Mouse (Mus musculus): ENCODE data around the gene Bglap. TPM values are rescaled to one million over a fixed set of nuclear protein-coding genes. Genes with fewer than 3 reads are reported as not detected.

Gene Bglap
- polyA plus RNA-seq, 1 experiment from 2014 or later: not detected

DNA sequence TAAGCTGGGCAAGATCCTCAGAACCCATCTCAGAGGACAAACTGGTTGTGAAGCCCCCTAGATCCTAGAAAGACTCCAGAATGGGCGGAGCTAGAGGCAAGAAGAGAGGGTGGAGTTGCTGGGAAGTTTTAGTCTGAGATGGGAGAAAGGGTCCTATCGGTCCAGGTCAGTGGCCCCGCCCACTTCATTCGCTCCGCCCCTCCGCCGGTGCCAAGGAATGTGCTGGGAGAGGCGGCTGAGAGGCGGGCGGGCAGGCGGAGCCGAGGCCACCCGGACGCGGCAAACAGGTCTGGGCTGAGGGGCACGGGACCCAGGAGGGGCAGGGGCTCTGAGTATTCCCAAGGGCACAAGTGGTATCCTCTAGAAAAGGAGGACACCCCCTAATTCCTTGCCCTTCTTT is 19.9 kb downstream of the Bglap start, which contains the start of gene Paqr6:
Paqr6 (plus strand) TSS at position 248 of the 400 bp plus-strand sequence.
- Histone ChIP-seq H3K9me3 (replicated peaks) (no peaks in the 10 kb centered on the region), H3K27ac (ENCODE audit: poor library complexity, severe bottlenecking) (peak within 1 kb of the TSS; percentile 45; the same call in 1 of the 2 replicates), H3K9ac (no peak within 1 kb of the TSS; the same call in 1 of the 2 replicates), H3K36me3 (peaks cover 33% of the 10 kb centered on the region), H3K4me1 (replicated peaks) (peaks cover 36% of the 10 kb centered on the region), H3K27me3 (replicated peaks) (peaks cover 27% of the 10 kb centered on the region), H3K4me3 (peak within 1 kb of the TSS; percentile 26), H3K4me2 (peak within 1 kb of the TSS; percentile 59)
- 1% methylated on average over 16 of the region's 16 CpGs for WGBS
- peak; percentile 74 for ATAC-seq (ENCODE audit: insufficient number of reproducible peaks, low FRiP score)

DNA sequence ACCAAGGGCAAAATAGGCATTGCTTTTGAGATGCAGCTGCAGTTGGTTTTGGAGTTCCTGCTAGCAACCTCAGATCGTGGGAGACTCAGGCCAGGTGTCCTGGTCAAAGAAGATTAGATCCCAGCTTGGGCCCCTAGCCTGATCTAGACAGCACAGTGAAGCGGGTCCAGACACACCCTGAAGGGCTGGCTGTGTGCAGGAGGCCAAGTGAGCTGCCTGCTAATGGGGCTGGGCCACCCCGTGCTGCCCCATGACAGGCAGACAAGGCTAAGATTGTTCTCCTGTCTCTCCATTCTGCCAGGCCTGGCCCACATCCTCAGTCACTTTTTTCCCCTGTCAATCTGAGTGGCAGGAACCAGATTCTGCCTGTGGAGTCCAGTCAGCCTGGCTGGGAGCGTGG is 20.6 kb downstream of the Bglap start:
- no peaks in the 10 kb centered on the region for H3K9me3 ChIP-seq (replicated peaks)
- ATAC-seq (ENCODE audit: insufficient number of reproducible peaks, low FRiP score): peak; percentile 60; the same call in 1 of the 2 replicates
- WGBS: 27% methylated on average over 4 of the region's 4 CpGs
- peak overlapping the region; percentile 45; the same call in 1 of the 2 replicates for H3K27ac ChIP-seq (ENCODE audit: poor library complexity, severe bottlenecking)
- H3K4me2 ChIP-seq: peak overlapping the region; percentile 59
- no peak overlapping the region for H3K9ac ChIP-seq
- H3K4me3 ChIP-seq: no peak overlapping the region
- peaks cover 27% of the 10 kb centered on the region for H3K27me3 ChIP-seq (replicated peaks)
- H3K4me1 ChIP-seq (replicated peaks): peaks cover 43% of the 10 kb centered on the region
- H3K36me3 ChIP-seq: peaks cover 40% of the 10 kb centered on the region

DNA sequence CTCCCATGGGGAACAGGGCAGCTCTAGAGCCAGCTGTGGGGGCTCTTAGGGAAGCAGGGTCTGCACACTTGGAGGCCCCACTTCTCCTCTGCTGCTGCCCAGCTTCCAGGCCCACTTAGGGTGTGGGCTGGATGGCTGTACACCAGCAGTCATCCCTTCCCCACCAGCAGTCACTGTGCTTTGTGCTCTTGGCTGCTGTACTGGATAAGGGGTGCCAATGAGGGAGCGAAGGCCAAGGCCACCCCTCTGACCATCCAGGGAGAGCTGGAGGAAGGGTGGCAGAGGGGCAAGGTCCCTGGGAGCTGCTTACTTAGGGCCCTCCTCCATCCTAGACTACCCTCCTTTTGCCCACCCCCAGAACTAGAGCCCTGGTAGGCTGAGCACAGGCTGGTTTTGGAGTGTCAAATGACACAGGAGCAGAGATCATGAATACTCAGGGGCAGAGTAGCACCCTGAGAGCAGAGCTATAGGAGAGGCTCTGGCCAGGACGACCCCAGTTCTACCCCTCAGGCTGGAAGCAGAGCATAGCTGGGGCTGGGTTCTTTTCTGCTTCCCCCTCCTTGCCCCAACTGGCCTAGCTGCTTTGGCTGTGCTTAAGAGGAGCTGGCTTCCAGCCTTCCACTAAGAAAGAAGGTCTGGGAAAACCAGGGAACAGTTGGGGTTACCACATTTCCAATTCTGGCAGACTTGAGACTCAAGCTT is 22.5 kb downstream of the Bglap start:
- Histone ChIP-seq H3K27ac (ENCODE audit: poor library complexity, severe bottlenecking) (no peak overlapping the region), H3K4me1 (replicated peaks) (peaks cover 45% of the 10 kb centered on the region)
- no peak for ATAC-seq (ENCODE audit: insufficient number of reproducible peaks, low FRiP score)

GRCm38 (mm10) chr3:88361096-88361495 is 23.2 kb downstream of the Bglap start:
- Histone ChIP-seq H3K27ac (ENCODE audit: poor library complexity, severe bottlenecking) (no peak overlapping the region), H3K9ac (no peak overlapping the region), H3K4me2 (no peak overlapping the region), H3K9me3 (replicated peaks) (no peaks in the 10 kb centered on the region), H3K27me3 (replicated peaks) (peaks cover 15% of the 10 kb centered on the region), H3K36me3 (peaks cover 66% of the 10 kb centered on the region), H3K4me1 (replicated peaks) (peaks cover 44% of the 10 kb centered on the region), H3K4me3 (no peak overlapping the region)
- ATAC-seq (ENCODE audit: insufficient number of reproducible peaks, low FRiP score): no peak
- 59% methylated on average over 6 of the region's 6 CpGs for WGBS

More for the DNA sequence above, 22.5 kb downstream of the Bglap start:
- Histone ChIP-seq H3K4me3 (no peak overlapping the region), H3K9ac (no peak overlapping the region), H3K4me2 (no peak overlapping the region), H3K27me3 (replicated peaks) (peaks cover 20% of the 10 kb centered on the region), H3K36me3 (peaks cover 59% of the 10 kb centered on the region), H3K9me3 (replicated peaks) (no peaks in the 10 kb centered on the region)
- WGBS: 89% methylated on average over 2 of the region's 2 CpGs

GRCm38 (mm10) chr3:88359989-88360388 is 24.3 kb downstream of the Bglap start:
- H3K4me3 ChIP-seq: no peak overlapping the region
- peaks cover 43% of the 10 kb centered on the region for H3K4me1 ChIP-seq (replicated peaks)
- WGBS: 54% methylated on average over 3 of the region's 3 CpGs
- no peak overlapping the region for H3K9ac ChIP-seq
- no peak for ATAC-seq (ENCODE audit: insufficient number of reproducible peaks, low FRiP score)
- no peak overlapping the region for H3K4me2 ChIP-seq
- peaks cover 77% of the 10 kb centered on the region for H3K36me3 ChIP-seq
- H3K9me3 ChIP-seq (replicated peaks): no peaks in the 10 kb centered on the region
- H3K27ac ChIP-seq (ENCODE audit: poor library complexity, severe bottlenecking): peak overlapping the region; percentile 53
- H3K27me3 ChIP-seq (replicated peaks): peaks cover 3% of the 10 kb centered on the region

DNA sequence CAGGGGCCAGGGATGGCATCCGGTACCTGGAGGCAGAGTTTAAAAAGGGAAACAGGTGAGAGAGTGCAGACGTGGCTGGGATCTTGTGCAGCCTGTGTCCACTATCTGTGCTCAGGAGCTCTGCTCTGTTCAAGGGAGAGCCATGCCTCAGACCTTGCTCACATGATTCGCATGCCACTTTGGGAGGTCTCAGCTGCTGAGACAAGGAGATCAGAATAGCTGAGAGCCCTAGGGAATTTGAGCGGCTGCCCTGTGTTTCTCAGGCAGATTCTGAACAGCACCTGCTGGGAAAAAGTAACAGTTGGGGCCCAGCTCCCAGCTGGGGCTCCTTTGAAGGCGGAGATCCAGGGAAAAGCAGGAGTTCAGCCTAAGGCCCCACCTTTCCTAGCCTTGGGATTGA is 24.7 kb downstream of the Bglap start:
- 0 out of 2 replicates have a peak overlapping the region, but pooled peaks have one; percentile 18 for H3K9ac ChIP-seq
- peaks cover 81% of the 10 kb centered on the region for H3K36me3 ChIP-seq
- 54% methylated on average over 5 of the region's 5 CpGs for WGBS
- no peak overlapping the region for H3K4me2 ChIP-seq
- peaks cover 39% of the 10 kb centered on the region for H3K4me1 ChIP-seq (replicated peaks)
- H3K4me3 ChIP-seq: no peak overlapping the region
- no peaks in the 10 kb centered on the region for H3K9me3 ChIP-seq (replicated peaks)
- no peaks in the 10 kb centered on the region for H3K27me3 ChIP-seq (replicated peaks)
- H3K27ac ChIP-seq (ENCODE audit: poor library complexity, severe bottlenecking): peak overlapping the region; percentile 53
- ATAC-seq (ENCODE audit: insufficient number of reproducible peaks, low FRiP score): no peak

- Histone ChIP-seq H3K4me2 (no peak overlapping the region), H3K4me3 (no peak overlapping the region), H3K36me3 (peaks cover 99% of the 10 kb centered on the region), H3K4me1 (replicated peaks) (peaks cover 11% of the 10 kb centered on the region), H3K9me3 (replicated peaks) (no peaks in the 10 kb centered on the region), H3K27me3 (replicated peaks) (no peaks in the 10 kb centered on the region), H3K27ac (ENCODE audit: poor library complexity, severe bottlenecking) (no peak overlapping the region), H3K9ac (no peak overlapping the region)
- no peak for ATAC-seq (ENCODE audit: insufficient number of reproducible peaks, low FRiP score)
- 93% methylated on average over 8 of the region's 8 CpGs for WGBS
These were observed 29.7 kb downstream of the Bglap start for GRCm38 (mm10) chr3:88354396-88355165.

- Histone ChIP-seq H3K4me2 (no peak overlapping the region), H3K27ac (ENCODE audit: poor library complexity, severe bottlenecking) (no peak overlapping the region), H3K9me3 (replicated peaks) (no peaks in the 10 kb centered on the region), H3K36me3 (peaks cover 98% of the 10 kb centered on the region), H3K4me3 (no peak overlapping the region), H3K9ac (no peak overlapping the region), H3K4me1 (replicated peaks) (no peaks in the 10 kb centered on the region), H3K27me3 (replicated peaks) (no peaks in the 10 kb centered on the region)
- no peak for ATAC-seq (ENCODE audit: insufficient number of reproducible peaks, low FRiP score)
- WGBS: 90% methylated on average over 9 of the region's 9 CpGs
These were observed 31.4 kb downstream of the Bglap start for GRCm38 (mm10) chr3:88352907-88353306.

DNA sequence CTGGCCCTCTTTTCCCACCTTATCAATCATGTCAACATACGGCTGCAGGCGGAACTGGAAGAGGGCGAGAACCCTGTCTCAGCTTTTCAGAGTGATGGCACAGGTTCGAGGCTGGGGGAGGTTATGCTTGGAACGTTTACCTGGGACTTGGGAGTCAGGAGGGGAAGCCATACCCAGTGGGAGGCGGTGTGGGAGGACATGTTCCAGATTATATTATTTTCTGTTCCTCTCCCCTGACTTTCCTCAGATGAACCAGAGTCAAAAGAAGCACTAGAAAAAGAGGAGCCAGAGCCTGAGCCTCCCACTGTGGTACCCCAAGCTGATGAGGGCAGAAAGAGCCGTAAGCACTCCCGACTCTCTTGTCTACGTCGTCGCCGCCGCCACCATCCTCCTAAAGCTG is 33.5 kb downstream of the Bglap start:
- H3K4me2 ChIP-seq: no peak overlapping the region
- H3K4me1 ChIP-seq (replicated peaks): no peaks in the 10 kb centered on the region
- H3K9ac ChIP-seq: no peak overlapping the region
- H3K9me3 ChIP-seq (replicated peaks): no peaks in the 10 kb centered on the region
- 76% methylated on average over 13 of the region's 13 CpGs for WGBS
- peaks cover 98% of the 10 kb centered on the region for H3K36me3 ChIP-seq
- ATAC-seq (ENCODE audit: insufficient number of reproducible peaks, low FRiP score): 0 out of 2 replicates have a peak, but pooled peaks have one; percentile 22
- no peak overlapping the region for H3K4me3 ChIP-seq
- H3K27ac ChIP-seq (ENCODE audit: poor library complexity, severe bottlenecking): no peak overlapping the region
- no peaks in the 10 kb centered on the region for H3K27me3 ChIP-seq (replicated peaks)

- H3K9ac ChIP-seq: no peak overlapping the region; the same call in 1 of the 2 replicates
- H3K4me1 ChIP-seq (replicated peaks): peaks cover 32% of the 10 kb centered on the region
- no peaks in the 10 kb centered on the region for H3K9me3 ChIP-seq (replicated peaks)
- no peaks in the 10 kb centered on the region for H3K27me3 ChIP-seq (replicated peaks)
- peaks cover 30% of the 10 kb centered on the region for H3K36me3 ChIP-seq
- H3K27ac ChIP-seq (ENCODE audit: poor library complexity, severe bottlenecking): no peak overlapping the region
- H3K4me3 ChIP-seq: no peak overlapping the region
- ATAC-seq (ENCODE audit: insufficient number of reproducible peaks, low FRiP score): no peak
- 61% methylated on average over 3 of the region's 3 CpGs for WGBS
- H3K4me2 ChIP-seq: 0 out of 2 replicates have a peak overlapping the region, but pooled peaks have one; percentile 28
These were observed 45.3 kb downstream of the Bglap start for GRCm38 (mm10) chr3:88339006-88339405.

GRCm38 (mm10) chr3:88338316-88338715 is 45.9 kb downstream of the Bglap start:
- Histone ChIP-seq H3K9me3 (replicated peaks) (no peaks in the 10 kb centered on the region), H3K27me3 (replicated peaks) (no peaks in the 10 kb centered on the region), H3K27ac (ENCODE audit: poor library complexity, severe bottlenecking) (no peak overlapping the region), H3K36me3 (peaks cover 23% of the 10 kb centered on the region), H3K4me2 (no peak overlapping the region), H3K9ac (no peak overlapping the region), H3K4me3 (no peak overlapping the region), H3K4me1 (replicated peaks) (peaks cover 35% of the 10 kb centered on the region)
- WGBS: 63% methylated on average over 7 of the region's 7 CpGs
- ATAC-seq (ENCODE audit: insufficient number of reproducible peaks, low FRiP score): no peak

Measured in heart, embryonic 12.5 days (tissue).